Mouse (Mus musculus) heart, adult 2 months (tissue): Measurements from ENCODE around the gene Grin2a.

Experiments used
- CTCF ChIP-seq: fragments of 200-600 bp; IDR thresholded peaks from 2 replicates; pipeline ENCODE4 v1.8.1; 2022; ENCODE audit warnings: antibody characterized with exemption, mild to moderate bottlenecking, moderate library complexity
- POLR2A ChIP-seq: fragments of 200-500 bp; IDR thresholded peaks from 2 replicates; pipeline ENCODE4 v1.6.1; 2011; ENCODE audit warnings: mild to moderate bottlenecking, low read depth, low read length, control low read depth; ENCODE audit not compliant: insufficient read depth

GRCm38 (mm10) chr16:9735365-9736080 is 259.8 kb downstream of the Grin2a start:
- TF ChIP-seq POLR2A, result no peak
- no peak for TF ChIP-seq CTCF
